Mouse (Mus musculus): Measurements from ENCODE around the gene Cyp4x1.

The Cyp4x1 gene

GRCm38 (mm10) chr4:115088611-115089338 lies 45.3 kb downstream of the Cyp4x1 start, which contains the start of gene Pdzk1ip1:
Gene Pdzk1ip1, plus strand, starts transcription at chr4:115088708.
- DNase-seq = peak; percentile 89 to 91

DNA sequence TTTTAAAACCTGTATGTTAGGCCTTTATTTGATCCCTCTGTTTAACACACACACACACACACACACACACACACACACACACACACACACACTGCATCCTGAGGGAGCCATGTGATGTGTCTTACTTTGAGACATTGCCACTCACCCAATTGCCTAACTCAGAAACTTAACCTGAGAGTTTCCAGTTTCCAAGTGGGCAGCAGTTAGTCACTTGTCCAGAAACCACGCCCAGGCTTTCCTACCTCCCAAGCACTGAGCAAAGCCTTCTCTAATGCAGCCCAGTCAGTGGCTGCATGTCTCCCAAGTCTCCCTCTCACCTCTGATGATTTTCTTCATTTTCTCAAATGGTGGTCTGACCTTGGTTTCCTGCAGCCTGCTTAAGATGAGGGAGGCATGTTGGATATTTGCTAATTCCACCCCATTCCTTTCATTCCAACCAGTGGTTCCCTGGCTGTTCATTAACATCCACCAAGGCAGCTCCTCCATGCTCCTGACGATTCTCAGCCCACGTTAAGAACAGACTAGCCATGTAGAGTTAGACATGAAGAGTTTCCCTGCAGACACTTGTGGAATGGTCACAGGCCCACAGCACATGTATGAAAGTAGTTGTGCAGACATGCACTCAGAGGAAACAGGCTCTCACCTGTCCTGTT lies 47.2 kb downstream of the Cyp4x1 start:
- peak; percentile 71 to 81 for DNase-seq

DNA sequence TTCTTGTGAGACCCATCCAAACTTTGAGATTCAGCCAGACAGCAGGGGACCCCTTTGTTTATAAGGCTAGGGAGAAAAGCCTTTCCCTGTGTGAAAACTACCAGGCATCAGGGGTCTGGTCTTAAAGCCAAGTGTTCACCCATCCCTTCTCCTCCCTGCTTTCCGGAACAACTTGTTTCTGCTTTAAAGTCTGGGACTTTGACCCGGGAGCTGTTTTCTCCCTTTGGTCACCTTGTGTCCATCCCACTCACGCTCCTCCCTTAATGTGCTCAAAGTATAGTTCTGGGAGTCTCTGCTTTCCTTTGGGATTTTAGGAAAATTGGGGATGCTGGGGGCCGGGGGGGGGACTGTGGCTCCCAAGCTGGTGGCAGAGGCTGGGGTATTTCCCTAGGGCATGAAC lies 47.8 kb downstream of the Cyp4x1 start:
- peak; percentile 51 to 56 for DNase-seq

GRCm38 (mm10) chr4:115085522-115086095 lies 48.5 kb downstream of the Cyp4x1 start:
- peak; percentile 54 to 73 for DNase-seq

- no peak for DNase-seq
These were observed 51.0 kb downstream of the Cyp4x1 start for GRCm38 (mm10) chr4:115083031-115083430.

- DNase-seq = no peak
These were observed 54.2 kb downstream of the Cyp4x1 start for GRCm38 (mm10) chr4:115079821-115080349.

DNA sequence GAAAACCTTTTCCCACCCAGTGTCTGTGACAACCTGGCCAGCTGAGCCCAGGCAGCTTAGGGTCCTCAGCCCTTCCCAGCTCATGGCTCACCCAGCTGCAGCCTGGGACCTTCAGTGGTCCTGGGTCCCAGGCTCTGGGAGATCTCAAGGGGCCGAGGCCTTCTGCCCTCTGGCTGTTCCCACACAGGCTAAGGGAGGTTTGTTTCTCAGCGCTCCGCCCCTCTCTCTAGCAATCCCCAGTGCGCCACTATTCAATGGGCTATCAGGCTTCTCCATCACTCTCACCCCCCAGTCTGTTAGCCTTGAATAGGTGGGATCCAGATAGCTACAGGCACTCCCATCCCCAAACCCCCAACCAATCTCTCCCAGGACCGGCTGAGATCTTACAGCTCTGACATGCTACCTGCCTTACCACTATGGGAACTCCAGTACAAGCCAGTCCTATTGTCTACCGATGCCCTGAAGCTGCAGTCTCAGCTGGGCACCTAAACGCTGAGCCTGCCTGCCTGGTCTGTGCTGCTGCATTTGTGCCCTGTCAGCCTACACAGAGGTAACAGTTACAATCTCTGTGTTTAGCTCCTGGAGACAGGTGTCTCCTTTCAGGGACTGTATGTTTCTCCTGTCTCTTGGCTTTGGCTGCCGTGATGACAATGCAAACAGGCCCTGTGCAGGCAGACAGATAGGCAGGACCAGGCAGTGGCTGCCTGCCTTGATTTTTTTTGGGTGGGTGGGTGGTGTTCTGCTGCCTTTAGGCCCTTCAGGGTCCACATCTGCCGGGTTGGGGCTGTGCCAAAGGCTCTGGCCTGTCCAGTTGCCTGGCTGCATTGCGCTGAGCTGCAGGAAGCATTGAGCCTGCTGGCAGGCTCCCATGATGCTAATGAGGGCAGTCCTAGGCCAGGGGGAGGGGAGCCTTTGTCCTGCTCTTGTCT lies 54.9 kb downstream of the Cyp4x1 start:
- peak in 1 of 2 experiments; percentile 40 for DNase-seq

DNA sequence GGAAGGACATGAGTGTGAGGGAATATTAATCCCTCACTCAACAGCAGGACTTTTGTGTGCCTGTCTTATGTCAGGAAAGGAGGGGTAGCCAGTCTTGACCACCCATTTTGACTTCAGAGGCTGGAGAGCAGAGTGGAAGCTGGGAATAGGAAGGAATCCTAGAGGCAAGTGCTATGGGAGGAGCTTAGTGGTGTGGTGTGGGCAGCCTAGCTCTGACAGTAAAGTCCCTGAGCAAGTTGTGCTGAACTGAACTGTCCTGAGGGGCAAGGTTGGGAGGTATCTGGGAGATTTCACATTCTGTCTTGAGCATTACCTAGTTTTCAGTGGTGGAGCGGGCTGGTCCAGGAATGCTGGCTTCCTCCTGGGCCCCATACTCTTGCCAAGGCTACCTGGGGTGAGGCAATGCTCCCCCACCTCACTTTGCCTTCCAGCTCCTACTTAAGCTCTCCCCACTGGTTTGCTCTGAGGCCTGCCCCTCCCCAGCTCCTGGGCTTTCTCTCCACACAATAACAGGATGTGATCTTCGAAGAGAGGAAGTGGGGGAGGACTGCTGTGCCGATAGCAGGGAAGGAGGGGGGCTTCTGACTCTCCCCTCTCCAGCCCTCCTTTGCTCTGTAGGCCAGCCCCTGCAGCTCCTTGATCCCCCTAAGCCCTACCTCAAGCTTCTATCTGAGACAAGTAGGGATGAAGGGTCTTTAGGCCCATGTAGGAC lies 58.7 kb downstream of the Cyp4x1 start:
- no peak for DNase-seq

DNA sequence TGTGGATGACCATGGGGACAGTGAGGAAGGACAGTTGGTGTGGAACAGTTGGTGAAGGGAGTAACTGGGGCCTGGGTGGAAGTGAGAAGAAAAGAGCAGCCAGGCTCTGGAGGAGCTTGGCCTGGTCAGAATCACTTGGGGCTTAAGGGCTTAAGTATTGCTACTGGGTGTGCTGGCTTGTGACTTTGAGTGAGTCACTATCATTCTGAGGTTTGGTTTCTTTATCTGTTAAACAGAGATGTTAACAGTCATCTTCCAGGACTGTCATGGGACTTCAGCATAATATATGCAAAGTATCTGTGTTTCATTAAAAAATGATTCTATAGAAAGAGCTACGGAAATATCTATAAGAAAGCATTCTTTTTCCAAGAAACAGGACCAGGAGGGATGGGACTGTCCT lies 59.3 kb downstream of the Cyp4x1 start:
- DNase-seq = no peak

DNA sequence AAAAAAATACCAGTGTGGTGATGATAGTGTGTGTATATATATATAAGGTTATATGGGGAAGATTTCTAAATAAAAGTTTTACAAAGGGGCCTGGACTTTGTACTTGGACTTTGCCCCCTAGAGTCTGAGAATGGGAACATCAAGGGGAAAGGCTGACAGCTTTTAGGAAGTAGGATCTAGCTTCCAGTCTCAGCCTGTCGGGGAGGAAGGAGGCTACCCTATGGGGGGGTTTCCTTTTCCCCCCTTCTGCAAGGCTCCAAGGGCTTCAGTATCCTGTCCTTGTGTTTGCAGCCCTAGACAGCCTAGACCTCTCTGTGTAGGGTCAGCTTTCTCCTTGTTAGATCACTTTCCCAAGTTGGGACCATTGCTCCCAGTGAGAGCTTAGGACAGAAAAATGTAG lies 62.4 kb downstream of the Cyp4x1 start:
- DNase-seq = no peak

- no peak for DNase-seq
These were observed 70.4 kb downstream of the Cyp4x1 start for GRCm38 (mm10) chr4:115063518-115064239.

- no peak for DNase-seq
These were observed 71.1 kb downstream of the Cyp4x1 start for GRCm38 (mm10) chr4:115062875-115063517.

- no peak for DNase-seq
These were observed 71.6 kb downstream of the Cyp4x1 start for GRCm38 (mm10) chr4:115062540-115062874.

DNA sequence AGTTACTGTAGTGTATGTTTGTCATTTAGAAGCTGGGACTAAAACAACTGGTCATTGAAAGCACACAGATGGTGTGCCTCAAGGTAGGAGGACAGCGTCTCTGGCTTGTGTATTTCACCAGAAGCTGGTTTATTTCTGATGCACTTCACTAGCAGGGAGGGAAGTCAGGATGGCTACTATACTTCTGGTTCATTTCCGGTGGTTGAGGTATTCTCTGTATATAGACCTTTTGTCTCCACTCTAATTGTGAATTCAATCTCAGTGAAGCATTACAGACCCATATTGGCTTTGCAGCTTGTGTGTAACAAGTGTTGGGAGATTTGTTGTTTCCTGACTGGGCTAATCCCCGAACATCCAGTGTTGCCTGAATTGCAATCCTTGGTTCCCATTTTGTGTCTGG lies 73.3 kb downstream of the Cyp4x1 start:
- DNase-seq = no peak

DNA sequence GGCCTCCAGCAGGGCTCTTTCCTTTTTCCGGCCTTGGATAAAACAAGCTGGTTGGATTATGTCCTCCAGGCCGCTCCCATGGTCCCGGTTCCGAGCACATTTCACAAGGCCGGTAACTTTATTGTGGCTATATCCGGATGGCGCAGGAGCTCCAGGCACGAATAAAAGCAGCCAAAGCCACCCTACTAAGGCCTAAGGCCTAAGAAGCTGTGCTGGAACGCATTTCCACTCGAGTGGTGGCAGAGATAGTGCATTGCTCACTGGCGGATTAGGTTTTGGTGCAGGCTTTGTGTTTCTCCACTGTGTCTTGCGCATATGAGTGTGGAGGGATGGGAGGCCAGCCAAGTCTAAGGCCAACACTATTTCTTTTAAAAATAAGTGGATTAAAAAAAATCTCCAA lies 74.2 kb downstream of the Cyp4x1 start:
- DNase-seq = peak in 1 of 2 experiments; percentile 23

DNA sequence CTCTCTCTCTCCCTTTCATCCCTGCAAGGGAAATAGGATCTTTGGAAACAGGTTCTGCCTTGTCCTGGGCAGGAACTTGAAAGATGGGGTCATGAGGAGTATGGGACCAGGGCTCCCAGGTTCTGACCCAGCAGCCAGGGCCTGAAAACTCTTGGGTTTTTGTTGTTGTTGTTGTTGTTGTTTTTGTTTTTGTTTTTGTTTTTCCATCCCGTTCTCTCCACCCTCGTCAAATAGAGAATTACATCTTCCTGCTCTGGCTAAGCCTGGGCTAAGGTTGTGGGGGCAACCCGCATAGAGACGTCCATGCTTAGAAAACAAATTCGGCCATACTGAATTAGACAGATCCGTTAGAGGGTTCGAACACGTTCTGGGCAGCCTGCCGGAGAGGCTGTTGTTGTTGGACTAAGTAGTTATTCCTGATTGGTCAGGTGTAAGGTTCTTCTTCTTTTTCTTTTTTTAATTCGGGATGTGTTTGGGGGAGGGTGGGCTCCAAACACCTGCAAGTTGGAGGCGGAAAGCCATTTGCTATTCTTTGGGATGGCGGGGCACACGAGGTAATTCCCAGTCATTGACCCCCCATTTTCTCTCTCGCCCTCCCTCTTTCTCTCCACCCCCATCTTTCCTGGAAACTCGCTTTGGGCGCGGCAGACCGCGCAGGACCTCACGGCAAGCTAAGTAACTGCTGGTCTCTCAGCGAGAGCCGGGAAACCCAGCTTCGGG lies 75.0 kb downstream of the Cyp4x1 start:
- no peak for DNase-seq

DNA sequence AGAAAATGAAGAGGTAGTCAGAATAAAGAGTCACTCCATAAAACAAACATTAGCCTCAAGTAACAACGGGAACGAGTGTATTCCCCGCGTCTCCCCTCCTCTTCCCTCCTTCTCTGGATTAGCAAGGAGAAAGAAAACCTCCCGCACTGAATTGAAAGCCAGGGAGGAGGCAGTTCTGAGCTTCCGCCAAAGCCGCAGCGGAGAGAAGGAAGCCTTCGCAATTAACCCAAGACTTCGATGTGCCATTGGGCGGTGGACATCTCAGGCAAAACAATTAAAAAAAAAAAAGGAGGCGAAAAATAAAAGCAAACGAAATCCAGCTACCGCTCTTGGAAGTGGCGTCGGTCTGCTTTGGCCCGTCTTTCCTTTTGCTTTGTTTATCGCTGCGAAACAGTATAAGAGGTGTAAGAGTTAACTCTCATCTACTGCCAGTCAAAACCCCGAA lies 75.7 kb downstream of the Cyp4x1 start:
- DNase-seq = peak in 1 of 2 experiments; percentile 28

DNA sequence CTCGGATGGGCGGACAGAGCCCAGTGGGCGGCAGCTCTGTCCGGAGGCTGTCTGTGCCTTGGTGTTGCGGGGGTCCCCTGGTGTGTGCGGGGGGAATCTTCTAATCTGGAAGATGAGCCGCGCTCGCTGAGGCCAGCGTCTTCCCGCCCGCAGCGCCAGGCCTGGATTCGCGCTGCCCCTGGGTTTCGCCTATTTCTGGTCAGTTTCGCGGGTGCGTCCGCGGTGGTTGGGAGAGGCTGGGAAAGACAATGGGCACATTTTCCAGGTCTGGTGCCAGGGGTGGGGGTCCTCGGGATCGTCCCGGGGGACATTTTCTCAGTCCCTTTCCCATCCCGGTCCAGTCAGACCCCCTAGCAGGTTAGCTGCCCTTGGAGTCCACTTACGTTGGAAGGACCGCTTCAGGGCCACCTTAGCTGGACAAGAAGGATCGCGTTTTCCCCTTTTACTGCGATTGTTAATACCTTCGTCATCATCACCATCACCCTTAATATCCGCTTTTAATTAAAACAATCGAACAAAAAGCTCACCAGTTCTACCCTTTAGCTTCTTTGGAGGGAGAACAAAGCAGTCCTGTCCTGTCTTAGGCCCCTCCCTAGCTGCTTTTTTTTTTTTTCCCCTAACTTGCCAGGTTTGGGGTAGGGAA lies 76.3 kb downstream of the Cyp4x1 start:
- peak in 1 of 2 experiments; percentile 17 for DNase-seq

- peak; percentile 48 to 56 for DNase-seq
These were observed 77.0 kb downstream of the Cyp4x1 start for GRCm38 (mm10) chr4:115056921-115057673.
